Mouse (Mus musculus) splenic B cell, adult 2 months (primary cell): ENCODE measurements at regions not wholly inside any gene's neighbourhood (a gene's known extent, or its start where the extent isn't known, plus 50 kb on each side); places are given as distances from the start of the nearest gene placed in this dataset.
A peak's percentile ranks its signal among the peaks of the same experiment; 100 is the strongest.
"Not testable (repeated sequence)": the region's sequence is repeated elsewhere in the genome, so short reads cannot be mapped to it uniquely, and the experiment has no call there.

Experiments used
- DNase-seq: peaks from one replicate; pipeline ENCODE4 v3.0.0-alpha.2; 2011; ENCODE audit warnings: low read depth, low spot score
- H3K27me3 ChIP-seq: 2 replicates; pipeline ENCODE4 v1.6.1; 2012; ENCODE audit warnings: mild to moderate bottlenecking, low read length, moderate library complexity, mixed read lengths; ENCODE audit not compliant: control insufficient read depth, poor library complexity, insufficient read depth, severe bottlenecking
- H3K36me3 ChIP-seq: 2 replicates; pipeline ENCODE4 v1.6.1; 2012; ENCODE audit warnings: mild to moderate bottlenecking, low read length, moderate library complexity, mixed read lengths; ENCODE audit not compliant: control insufficient read depth, poor library complexity, insufficient read depth, severe bottlenecking

- H3K27me3 ChIP-seq = no peaks in the 10 kb centered on the region
- no peaks in the 10 kb centered on the region for H3K36me3 ChIP-seq
- DNase-seq = no peak
Measured at GRCm38 (mm10) chr5:96898120-96898672, 99.3 kb upstream of the Bmp2k start.

GRCm38 (mm10) chr5:96898695-96899094, 98.8 kb upstream of the Bmp2k start:
- Histone ChIP-seq H3K36me3 (no peaks in the 10 kb centered on the region), H3K27me3 (no peaks in the 10 kb centered on the region)
- DNase-seq = no peak

- no peaks in the 10 kb centered on the region for H3K36me3 ChIP-seq
- DNase-seq = no peak
- H3K27me3 ChIP-seq = no peaks in the 10 kb centered on the region
Measured at GRCm38 (mm10) chr5:96905572-96906271, 91.8 kb upstream of the Bmp2k start.

GRCm38 (mm10) chr5:96908371-96908770, 89.1 kb upstream of the Bmp2k start:
- H3K36me3 ChIP-seq, H3K27me3 ChIP-seq, DNase-seq: not testable (repeated sequence)

GRCm38 (mm10) chr5:96909218-96909617, 88.3 kb upstream of the Bmp2k start:
- DNase-seq = no peak
- Histone ChIP-seq H3K27me3 (no peaks in the 10 kb centered on the region), H3K36me3 (no peaks in the 10 kb centered on the region)

GRCm38 (mm10) chr5:96911550-96912253, 85.8 kb upstream of the Bmp2k start:
- Histone ChIP-seq H3K36me3 (no peaks in the 10 kb centered on the region), H3K27me3 (no peaks in the 10 kb centered on the region)
- peak; percentile 68 for DNase-seq

GRCm38 (mm10) chr5:96912254-96912635, 85.2 kb upstream of the Bmp2k start:
- H3K36me3 ChIP-seq = no peaks in the 10 kb centered on the region
- DNase-seq = peak; percentile 64

GRCm38 (mm10) chr5:96912781-96913180, 84.7 kb upstream of the Bmp2k start:
- Histone ChIP-seq H3K36me3 (no peaks in the 10 kb centered on the region), H3K27me3 (no peaks in the 10 kb centered on the region)
- peak; percentile 63 for DNase-seq

More at GRCm38 (mm10) chr5:96912254-96912635, 85.2 kb upstream of the Bmp2k start:
- no peaks in the 10 kb centered on the region for H3K27me3 ChIP-seq

- no peaks in the 10 kb centered on the region for H3K27me3 ChIP-seq
- DNase-seq = no peak
- H3K36me3 ChIP-seq = no peaks in the 10 kb centered on the region
Measured at GRCm38 (mm10) chr5:96913711-96914110, 83.8 kb upstream of the Bmp2k start.

- DNase-seq = no peak
- Histone ChIP-seq H3K27me3 (no peaks in the 10 kb centered on the region), H3K36me3 (no peaks in the 10 kb centered on the region)
Measured at GRCm38 (mm10) chr5:96914696-96915404, 82.6 kb upstream of the Bmp2k start.

- H3K27me3 ChIP-seq = no peaks in the 10 kb centered on the region
- H3K36me3 ChIP-seq = no peaks in the 10 kb centered on the region
- DNase-seq = peak; percentile 88
Measured at GRCm38 (mm10) chr5:96916897-96917296, 80.6 kb upstream of the Bmp2k start.

GRCm38 (mm10) chr5:96917596-96918258, 79.8 kb upstream of the Bmp2k start:
- H3K36me3 ChIP-seq = no peaks in the 10 kb centered on the region
- no peaks in the 10 kb centered on the region for H3K27me3 ChIP-seq
- peak; percentile 72 for DNase-seq

- DNase-seq = peak; percentile 51
Measured at GRCm38 (mm10) chr5:96919149-96919548, 78.3 kb upstream of the Bmp2k start.

GRCm38 (mm10) chr5:96921037-96921436, 76.5 kb upstream of the Bmp2k start:
- Histone ChIP-seq H3K36me3 (no peaks in the 10 kb centered on the region), H3K27me3 (no peaks in the 10 kb centered on the region)
- DNase-seq = no peak

More at GRCm38 (mm10) chr5:96919149-96919548, 78.3 kb upstream of the Bmp2k start:
- Histone ChIP-seq H3K27me3 (no peaks in the 10 kb centered on the region), H3K36me3 (no peaks in the 10 kb centered on the region)
